In genomic region chr15:62286666-62287655, GRCm38 (mm10) we compare ENCODE assay signal across 11 mouse cellular contexts.
DNase-seq lines count a peak whose midpoint lies in the region; ATAC-seq lines count a peak whose summit lies in the region.
"Had no signal": no experiment of that assay in that cellular context is flagged by ENCODE, and none has a peak within 500 bp of the region (broad histone marks: within the 10 kb centered on the region; RNA-seq: fewer than 3 reads in every experiment).

No protein-coding gene starts in this region.

- H3K27me3 ChIP-seq in intestine, embryonic 14.5 days (replicated peaks; ENCODE audit: control insufficient read depth, insufficient read depth, low read length): no peaks in the 10 kb centered on the region
- no peaks in the 10 kb centered on the region for H3K27me3 ChIP-seq in intestine, embryonic 15.5 days (replicated peaks)
- H3K27me3 ChIP-seq in heart, embryonic 15.5 days: no peaks in the 10 kb centered on the region
- H3K27me3 ChIP-seq in limb, embryonic 11.5 days (ENCODE audit: control insufficient read depth, insufficient read depth, low read length): no peaks in the 10 kb centered on the region
- H3K27me3 ChIP-seq: liver, embryonic 15.5 days had no signal

- H3K9ac ChIP-seq in intestine, embryonic 14.5 days (ENCODE audit: low read length): no peak overlapping the region
- no peak overlapping the region for H3K9ac ChIP-seq in intestine, embryonic 15.5 days
- H3K9ac ChIP-seq in heart, embryonic 15.5 days: no peak overlapping the region
- H3K9ac ChIP-seq in limb, embryonic 11.5 days (ENCODE audit: low read length): no peak overlapping the region
- H3K9ac ChIP-seq: liver, embryonic 15.5 days had no signal

- ATAC-seq in intestine, embryonic 14.5 days (replicated peaks; ENCODE audit: low FRiP score, low TSS enrichment, low read depth): no peak; the same call in 1 of the 2 replicates
- no peak for ATAC-seq in intestine, embryonic 15.5 days
- ATAC-seq in heart, embryonic 15.5 days (replicated peaks; ENCODE audit: insufficient number of reproducible peaks, insufficient read depth, low FRiP score, low read depth): no peak
- ATAC-seq in limb, embryonic 11.5 days (ENCODE audit: insufficient number of reproducible peaks, low FRiP score, low TSS enrichment, low read depth): no peak
- ATAC-seq: hindbrain, postnatal 0 days had no signal

- peaks cover 9% of the 10 kb centered on the region; the same call in 1 of the 2 replicates for H3K4me1 ChIP-seq in intestine, embryonic 14.5 days (replicated peaks; ENCODE audit: control insufficient read depth, insufficient read depth, low read length)
- H3K4me1 ChIP-seq in intestine, embryonic 15.5 days (replicated peaks): peaks cover 11% of the 10 kb centered on the region; the same call in 1 of the 2 replicates
- peaks cover 8% of the 10 kb centered on the region for H3K4me1 ChIP-seq in brown adipose tissue, adult 24 weeks (ENCODE audit: control insufficient read depth, insufficient read depth, insufficient read length, low read length)
- peaks cover 7% of the 10 kb centered on the region for H3K4me1 ChIP-seq in heart, embryonic 15.5 days (replicated peaks)
- H3K4me1 ChIP-seq in limb, embryonic 11.5 days (ENCODE audit: control insufficient read depth, insufficient read depth, low read length): 0 out of 2 replicates have a peak, but pooled peaks cover 3% of the 10 kb centered on the region

- 42% methylated on average over 11 of the region's 11 CpGs for WGBS in intestine, embryonic 14.5 days
- 49% methylated on average over 11 of the region's 11 CpGs for WGBS in intestine, embryonic 15.5 days
- 45% methylated on average over 11 of the region's 11 CpGs for WGBS in heart, embryonic 15.5 days
- WGBS in limb, embryonic 11.5 days: 50% methylated on average over 11 of the region's 11 CpGs

- H3K36me3 ChIP-seq in intestine, embryonic 14.5 days (ENCODE audit: control insufficient read depth, insufficient read depth, low read length): no peaks in the 10 kb centered on the region
- no peaks in the 10 kb centered on the region for H3K36me3 ChIP-seq in intestine, embryonic 15.5 days
- no peaks in the 10 kb centered on the region for H3K36me3 ChIP-seq in heart, embryonic 15.5 days
- H3K36me3 ChIP-seq in limb, embryonic 11.5 days (ENCODE audit: control insufficient read depth, insufficient read depth, low read length): no peaks in the 10 kb centered on the region
- H3K36me3 ChIP-seq: liver, embryonic 15.5 days had no signal

- no peak overlapping the region for H3K4me2 ChIP-seq in intestine, embryonic 14.5 days (ENCODE audit: low read length)
- H3K4me2 ChIP-seq in intestine, embryonic 15.5 days (replicated peaks): no peak overlapping the region
- H3K4me2 ChIP-seq in heart, embryonic 15.5 days: no peak overlapping the region
- no peak overlapping the region for H3K4me2 ChIP-seq in limb, embryonic 11.5 days (ENCODE audit: low read depth, severe bottlenecking)
- H3K4me2 ChIP-seq: liver, embryonic 15.5 days had no signal

- no peak for DNase-seq in intestine, embryonic 14.5 days (ENCODE audit: low spot score)
- peak; percentile 45 for DNase-seq in limb, embryonic 11.5 days (ENCODE audit: low spot score)
- DNase-seq in layer of hippocampus, adult 18-20 months (ENCODE audit: low spot score in 2 of 2): no peak
- no peak for DNase-seq in urinary bladder, postnatal 14 days (ENCODE audit: low spot score)
- no peak for DNase-seq in urinary bladder, postnatal 36 days (ENCODE audit: low spot score in 2 of 2)
- DNase-seq: cerebellum, postnatal 36 days had no signal

- no peaks in the 10 kb centered on the region for H3K9me3 ChIP-seq in intestine, embryonic 14.5 days (ENCODE audit: control insufficient read depth, low read length)
- no peaks in the 10 kb centered on the region for H3K9me3 ChIP-seq in intestine, embryonic 15.5 days
- no peaks in the 10 kb centered on the region for H3K9me3 ChIP-seq in heart, embryonic 15.5 days (replicated peaks)
- no peaks in the 10 kb centered on the region for H3K9me3 ChIP-seq in limb, embryonic 11.5 days (ENCODE audit: control insufficient read depth, low read length)
- H3K9me3 ChIP-seq: liver, embryonic 15.5 days had no signal

- no peak overlapping the region for H3K4me3 ChIP-seq in intestine, embryonic 14.5 days (ENCODE audit: low read depth, low read length)
- H3K4me3 ChIP-seq in intestine, embryonic 15.5 days (replicated peaks): no peak overlapping the region
- no peak overlapping the region for H3K4me3 ChIP-seq in brown adipose tissue, adult 24 weeks (ENCODE audit: insufficient read depth, low read depth, low read length)
- no peak overlapping the region for H3K4me3 ChIP-seq in heart, embryonic 15.5 days
- no peak overlapping the region for H3K4me3 ChIP-seq in limb, embryonic 11.5 days (ENCODE audit: low read depth, low read length)
- H3K4me3 ChIP-seq: liver, embryonic 15.5 days had no signal

- H3K27ac ChIP-seq in intestine, embryonic 14.5 days (ENCODE audit: low read depth): peak overlapping the region; percentile 11; the same call in 1 of the 2 replicates
- no peak overlapping the region for H3K27ac ChIP-seq in intestine, embryonic 15.5 days
- peak overlapping the region; percentile 49; the same call in 1 of the 2 replicates for H3K27ac ChIP-seq in brown adipose tissue, adult 24 weeks (replicated peaks; ENCODE audit: low read depth, low read length)
- peak overlapping the region; percentile 20; the same call in 1 of the 2 replicates for H3K27ac ChIP-seq in heart, embryonic 15.5 days
- no peak overlapping the region for H3K27ac ChIP-seq in limb, embryonic 11.5 days (replicated peaks; ENCODE audit: low read depth, low read length)
- H3K27ac ChIP-seq: hindbrain, postnatal 0 days; liver, embryonic 15.5 days had no signal

Comparison
In these comparisons a context has a peak if more than half of its experiments do, and no peak if none do; other contexts are left out.
1. H3K27ac ChIP-seq: peak in intestine, embryonic 14.5 days (single experiment), brown adipose tissue, adult 24 weeks (single experiment) and heart, embryonic 15.5 days (single experiment); none in intestine, embryonic 15.5 days (single experiment) and limb, embryonic 11.5 days (single experiment).